Mouse (Mus musculus) bone marrow macrophage, adult 2 months (primary cell): ENCODE data around the gene Fam71e1. TPM values are rescaled to one million over a fixed set of nuclear protein-coding genes. Genes with fewer than 3 reads are reported as not detected.

Experiments used
- H3K27ac ChIP-seq: 2 replicates; pipeline ENCODE4 v1.5.1; 2012; ENCODE audit warnings: low read depth, low read length; ENCODE audit not compliant: insufficient read depth
- H3K4me1 ChIP-seq: 2 replicates; pipeline ENCODE4 v1.6.1; 2012; ENCODE audit warnings: low read length; ENCODE audit not compliant: control insufficient read depth, insufficient read depth
- H3K4me3 ChIP-seq: 2 replicates; pipeline ENCODE4 v1.5.1; 2012; ENCODE audit warnings: mild to moderate bottlenecking, low read length, moderate library complexity; ENCODE audit not compliant: insufficient read depth
- CTCF ChIP-seq: IDR thresholded peaks from 2 replicates; pipeline ENCODE4 v1.5.1; 2012; ENCODE audit warnings: low read depth, mild to moderate bottlenecking, low read length, moderate library complexity
- POLR2A ChIP-seq: IDR thresholded peaks from 2 replicates; pipeline ENCODE4 v1.6.1; 2012; ENCODE audit warnings: mild to moderate bottlenecking, low read depth, low read length, borderline replicate concordance
- polyA plus RNA-seq: library from polyadenylated mRNA; stranded (reverse); fragments of >200 nt; gene quantifications from 2 replicates; pipeline ENCODE4 v1.2.4, GENCODE M21; 2012; ENCODE audit not compliant: missing spikeins, insufficient read depth, insufficient read length

The Fam71e1 gene
- polyA plus RNA-seq, 1 experiment = 2.9 TPM

DNA sequence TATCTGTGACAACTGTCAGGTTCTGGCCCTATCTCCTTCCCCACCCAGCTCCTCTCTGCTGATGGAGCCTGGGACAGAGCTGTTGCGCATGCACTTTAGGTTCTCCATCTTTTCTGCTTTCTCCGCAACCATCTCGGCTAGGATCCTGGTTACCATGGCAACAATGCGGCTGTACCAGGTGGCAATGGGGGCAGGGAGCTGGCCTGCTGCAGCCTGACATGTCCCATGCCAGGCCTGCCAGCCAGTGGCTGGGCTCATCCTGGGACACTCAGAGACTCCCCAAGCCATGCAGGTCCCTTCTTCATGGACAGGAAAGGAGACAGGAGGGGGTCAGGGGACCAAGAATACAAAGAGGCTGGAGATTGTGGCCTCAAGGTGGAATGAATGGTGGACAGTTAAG is 31.9 kb upstream of the Fam71e1 start:
- H3K27ac ChIP-seq = no peak overlapping the region
- TF ChIP-seq POLR2A (no peak), CTCF (no peak)
- no peak overlapping the region for H3K4me3 ChIP-seq
- peaks cover 5% of the 10 kb centered on the region for H3K4me1 ChIP-seq

DNA sequence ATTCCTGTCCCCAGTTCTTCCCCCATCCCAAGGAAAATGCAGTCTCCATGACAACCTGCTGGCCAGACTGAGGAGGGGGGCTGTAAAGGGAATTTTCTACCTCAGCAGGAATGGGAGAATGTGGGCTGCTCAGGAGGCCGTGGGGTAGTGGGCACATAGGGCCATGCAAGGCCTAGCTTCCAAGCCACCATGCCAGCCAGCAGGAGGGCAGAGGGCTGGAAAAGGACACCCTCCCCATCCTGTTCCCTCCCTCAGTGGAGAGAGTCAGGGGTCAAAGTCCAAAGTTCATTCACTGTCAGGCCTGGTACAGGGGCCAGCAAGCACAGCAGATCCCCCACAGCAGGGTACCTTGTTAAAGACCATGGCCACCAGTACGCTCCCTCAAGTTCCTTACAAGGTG is 31.3 kb upstream of the Fam71e1 start, which contains the start of gene Aspdh:
Gene Aspdh, plus strand, starts transcription at position 281 of the 400 bp plus-strand sequence.
- Histone ChIP-seq H3K4me3 (no peak within 1 kb of the TSS), H3K27ac (no peak within 1 kb of the TSS), H3K4me1 (peaks cover 5% of the 10 kb centered on the region)
- no peak for TF ChIP-seq POLR2A
- no peak for TF ChIP-seq CTCF

DNA sequence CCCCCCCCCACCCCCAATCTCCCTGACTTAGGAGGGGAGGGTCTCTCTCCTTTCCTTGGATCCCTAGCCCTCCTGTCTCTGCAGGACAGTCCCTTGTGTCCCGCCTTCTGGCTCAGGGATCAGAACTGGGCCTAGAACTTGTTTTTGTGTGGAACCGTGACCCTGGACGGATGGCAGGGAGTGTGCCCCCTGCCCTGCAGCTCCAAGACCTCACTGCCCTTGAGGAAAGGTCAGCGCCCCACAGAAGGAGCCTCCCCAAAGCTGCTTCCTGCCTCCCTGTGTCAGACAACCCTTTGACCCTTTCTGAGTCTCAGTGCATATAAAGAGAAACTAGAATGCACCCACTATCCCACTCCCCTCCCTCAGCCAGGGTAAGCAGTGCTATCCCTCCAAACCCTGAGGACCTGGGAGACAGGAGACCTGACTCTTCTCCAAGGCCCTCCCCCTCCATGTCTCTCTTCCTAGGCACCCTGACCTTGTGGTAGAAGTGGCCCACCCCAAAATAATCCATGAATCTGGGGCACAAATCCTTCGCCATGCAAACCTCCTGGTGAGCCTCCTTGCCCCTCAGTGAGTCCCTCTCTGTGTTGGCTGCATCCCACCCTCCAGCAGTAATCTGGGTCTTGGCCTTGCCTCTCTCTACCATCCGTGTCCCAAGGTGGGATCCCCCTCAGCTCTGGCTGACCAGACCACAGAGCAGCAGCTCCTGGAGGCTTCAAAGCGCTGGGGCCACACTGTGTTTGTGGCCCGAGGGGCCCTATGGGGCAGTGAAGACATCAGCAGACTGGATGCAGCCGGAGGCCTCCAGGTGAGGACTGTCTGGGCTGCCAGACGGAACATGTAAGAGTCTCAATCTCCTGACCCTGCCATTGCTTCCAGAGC is 30.1 kb upstream of the Fam71e1 start:
- H3K4me3 ChIP-seq = no peak overlapping the region
- H3K27ac ChIP-seq = no peak overlapping the region
- TF ChIP-seq CTCF = no peak
- peaks cover 5% of the 10 kb centered on the region for H3K4me1 ChIP-seq

DNA sequence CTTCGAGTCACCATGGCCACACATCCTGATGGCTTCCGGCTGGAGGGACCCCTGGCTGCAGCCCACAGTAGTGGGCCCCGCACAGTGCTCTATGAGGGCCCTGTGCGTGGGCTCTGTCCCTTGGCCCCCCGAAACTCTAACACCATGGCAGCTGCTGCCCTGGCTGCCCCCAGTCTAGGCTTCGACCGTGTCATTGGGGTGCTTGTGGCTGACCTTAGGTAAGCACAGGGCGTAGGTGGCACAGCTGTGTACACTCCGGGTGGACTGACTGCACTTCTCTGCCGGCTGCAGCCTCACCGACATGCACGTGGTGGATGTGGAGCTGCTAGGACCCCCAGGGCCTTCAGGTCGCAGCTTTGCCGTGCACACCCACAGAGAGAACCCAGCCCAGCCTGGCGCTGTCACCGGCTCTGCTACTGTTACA is 29.5 kb upstream of the Fam71e1 start:
- TF ChIP-seq CTCF = no peak
- H3K4me3 ChIP-seq = no peak overlapping the region
- peaks cover 5% of the 10 kb centered on the region for H3K4me1 ChIP-seq
- H3K27ac ChIP-seq = no peak overlapping the region

DNA sequence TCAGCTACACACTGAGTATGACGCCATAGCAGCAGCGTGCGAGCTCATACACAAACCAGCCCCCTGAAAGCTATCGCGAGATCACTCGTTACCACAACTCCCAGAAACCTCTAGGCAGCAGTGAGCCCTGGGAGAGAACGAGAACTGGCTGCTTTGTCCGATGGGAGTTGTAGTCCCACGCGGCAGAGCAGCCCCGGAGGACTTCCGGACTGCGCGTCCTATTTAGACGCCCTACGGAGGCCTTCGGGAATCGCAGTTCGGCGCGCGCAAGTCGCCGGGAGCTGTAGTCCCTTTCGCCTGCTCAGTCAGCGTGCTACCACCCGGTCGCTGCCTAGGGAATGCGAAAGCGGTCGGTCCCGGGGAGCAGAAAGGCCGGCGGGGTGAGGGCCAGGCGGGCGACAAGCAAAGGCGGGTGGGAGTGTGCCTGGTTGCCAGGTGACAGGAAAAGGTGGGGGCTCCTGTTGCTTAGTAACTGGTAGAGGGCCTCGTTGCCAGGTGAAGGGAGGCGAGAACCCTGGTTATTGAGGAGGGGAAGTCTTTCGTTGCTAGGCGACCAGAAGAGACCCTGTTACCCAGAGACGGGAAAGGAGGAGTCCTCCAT is 28.5 kb upstream of the Fam71e1 start, which contains the start of gene Josd2:
Gene Josd2, plus strand, starts transcription at position 170 of the 601 bp plus-strand sequence.
- H3K4me1 ChIP-seq = peaks cover 5% of the 10 kb centered on the region
- TF ChIP-seq POLR2A (no peak), CTCF (no peak)
- peak within 1 kb of the TSS; percentile 72 for H3K4me3 ChIP-seq
- 0 out of 2 replicates have a peak within 1 kb of the TSS, but pooled peaks have one; percentile 5 for H3K27ac ChIP-seq

DNA sequence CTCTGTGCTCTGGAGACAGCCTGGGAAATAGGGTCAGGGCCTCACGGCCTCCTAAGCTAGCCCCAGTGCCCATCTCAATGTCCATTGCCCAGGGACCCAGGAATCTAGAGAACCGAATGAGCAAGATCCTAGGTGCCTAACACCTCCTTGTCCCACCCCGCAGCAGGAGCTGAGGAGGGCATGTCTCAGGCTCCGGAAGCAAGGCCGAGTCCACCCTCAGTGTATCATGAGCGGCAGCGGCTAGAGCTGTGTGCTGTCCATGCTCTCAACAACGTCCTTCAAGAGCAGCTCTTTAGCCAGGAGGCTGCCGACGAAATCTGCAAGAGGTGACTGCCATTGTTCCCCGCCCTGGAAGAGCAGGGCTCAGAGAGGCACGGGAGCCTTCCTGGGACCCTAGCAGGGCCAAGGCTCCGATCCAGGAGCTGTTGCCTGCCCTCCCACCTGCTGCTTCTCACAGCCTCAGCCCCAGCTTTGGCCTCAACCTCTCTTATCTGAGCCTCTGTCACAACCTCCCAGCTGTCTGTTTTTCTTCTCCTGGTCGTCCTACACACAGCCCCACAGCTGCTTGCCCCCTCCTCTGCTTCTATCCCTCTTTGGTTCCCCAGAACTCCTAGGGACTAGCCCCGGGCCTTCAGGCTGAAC is 27.6 kb upstream of the Fam71e1 start:
- TF ChIP-seq CTCF (no peak), POLR2A (no peak)
- Histone ChIP-seq H3K4me1 (peaks cover 5% of the 10 kb centered on the region), H3K4me3 (peak overlapping the region; percentile 72), H3K27ac (no peak overlapping the region)

DNA sequence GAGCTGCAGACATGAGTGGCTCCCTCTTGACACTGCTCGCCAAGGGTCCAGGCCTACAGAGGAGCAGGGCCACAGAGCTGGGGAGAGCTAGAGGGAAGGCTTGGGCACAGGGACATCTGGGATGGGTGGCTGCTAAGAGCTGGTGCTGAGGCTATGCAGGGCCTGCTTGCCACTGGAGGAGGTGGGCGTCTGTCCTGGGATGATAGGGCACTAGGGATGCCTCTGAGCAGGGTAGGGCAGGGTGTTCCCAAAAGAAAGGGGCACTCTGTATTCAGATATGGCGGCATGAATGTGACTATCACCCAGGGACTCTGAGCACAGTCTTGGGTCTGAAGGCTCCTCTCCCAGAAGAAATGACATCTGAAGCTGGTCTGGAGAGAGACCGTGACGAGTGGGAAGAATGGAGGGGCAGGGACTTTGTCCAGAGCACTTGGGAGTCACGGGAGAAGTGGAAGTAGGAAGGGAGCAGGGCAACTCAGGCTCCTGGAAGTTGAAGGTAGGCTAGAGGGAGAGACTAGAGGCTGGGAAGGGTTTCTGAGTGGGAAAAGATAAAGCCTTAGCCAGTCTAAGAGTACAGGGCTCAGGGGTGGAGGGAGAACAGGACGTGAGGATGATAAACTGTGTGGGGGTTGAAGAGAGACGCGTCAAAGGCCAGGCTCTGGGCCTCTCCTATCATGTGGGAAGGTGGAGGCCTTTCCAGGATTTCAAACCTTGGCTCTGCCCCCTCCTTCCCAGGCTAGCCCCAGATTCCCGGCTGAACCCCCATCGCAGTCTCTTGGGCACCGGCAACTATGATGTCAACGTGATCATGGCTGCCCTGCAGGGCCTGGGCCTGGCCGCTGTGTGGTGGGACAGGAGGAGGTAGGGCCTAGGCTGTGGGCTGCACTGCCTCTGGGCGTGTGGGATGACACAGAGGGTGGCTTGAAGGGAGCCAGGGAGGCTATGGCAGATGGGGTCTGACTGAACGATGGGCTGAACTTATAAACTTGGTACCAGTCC is 26.4 kb upstream of the Fam71e1 start:
- Histone ChIP-seq H3K4me3 (no peak overlapping the region), H3K27ac (no peak overlapping the region)

DNA sequence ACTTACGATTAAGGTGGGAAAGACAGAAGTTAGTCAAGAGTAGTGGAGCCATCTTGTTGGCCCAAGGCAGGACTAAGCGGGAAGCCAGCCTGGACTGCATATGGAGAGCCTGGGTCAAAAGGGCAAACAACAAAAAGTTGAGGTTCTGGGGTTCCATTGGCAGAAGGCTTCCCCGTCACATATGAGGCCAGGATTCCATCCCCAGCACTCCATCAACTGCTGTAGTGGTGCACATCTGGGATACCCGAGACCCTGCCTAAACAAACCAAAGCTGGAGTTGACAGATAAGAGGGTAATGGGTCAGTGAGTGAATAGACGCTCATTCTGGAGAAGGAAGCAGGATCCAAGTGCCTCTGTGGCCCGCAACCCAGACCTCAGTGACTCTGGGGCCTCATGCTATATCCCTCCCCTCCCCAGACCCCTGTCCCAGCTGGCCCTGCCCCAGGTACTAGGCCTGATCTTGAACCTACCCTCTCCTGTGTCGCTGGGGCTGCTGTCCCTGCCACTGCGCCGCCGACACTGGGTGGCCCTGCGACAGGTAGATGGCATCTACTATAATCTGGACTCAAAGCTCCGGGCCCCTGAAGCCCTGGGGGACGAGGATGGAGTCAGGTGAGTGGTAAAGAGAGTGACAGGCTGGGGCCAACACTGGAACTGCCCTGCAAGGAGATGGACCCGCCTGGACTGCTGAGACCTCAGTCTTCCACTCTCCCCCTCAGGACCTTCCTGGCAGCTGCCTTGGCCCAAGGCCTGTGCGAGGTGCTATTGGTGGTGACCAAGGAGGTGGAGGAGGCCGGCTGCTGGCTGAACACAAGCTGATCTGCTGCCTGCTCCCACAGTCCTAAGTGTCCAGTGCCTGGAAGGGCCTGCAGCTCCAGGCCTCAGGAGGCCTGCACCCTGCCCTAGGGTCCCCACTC is 25.4 kb upstream of the Fam71e1 start:
- H3K27ac ChIP-seq = no peak overlapping the region
- TF ChIP-seq POLR2A (no peak), CTCF (no peak)
- H3K4me1 ChIP-seq = peaks cover 21% of the 10 kb centered on the region
- no peak overlapping the region for H3K4me3 ChIP-seq

More for the DNA sequence above, 26.4 kb upstream of the Fam71e1 start:
- TF ChIP-seq POLR2A = no peak
- no peak for TF ChIP-seq CTCF
- peaks cover 11% of the 10 kb centered on the region for H3K4me1 ChIP-seq
